Mouse (Mus musculus): ENCODE results near the gene Vamp5. TPM values are rescaled to one million over a fixed set of nuclear protein-coding genes. Genes with fewer than 3 reads are reported as not detected.

The Vamp5 gene
- polyA plus RNA-seq, 1 experiment from 2014 or later: 50.1 TPM

DNA sequence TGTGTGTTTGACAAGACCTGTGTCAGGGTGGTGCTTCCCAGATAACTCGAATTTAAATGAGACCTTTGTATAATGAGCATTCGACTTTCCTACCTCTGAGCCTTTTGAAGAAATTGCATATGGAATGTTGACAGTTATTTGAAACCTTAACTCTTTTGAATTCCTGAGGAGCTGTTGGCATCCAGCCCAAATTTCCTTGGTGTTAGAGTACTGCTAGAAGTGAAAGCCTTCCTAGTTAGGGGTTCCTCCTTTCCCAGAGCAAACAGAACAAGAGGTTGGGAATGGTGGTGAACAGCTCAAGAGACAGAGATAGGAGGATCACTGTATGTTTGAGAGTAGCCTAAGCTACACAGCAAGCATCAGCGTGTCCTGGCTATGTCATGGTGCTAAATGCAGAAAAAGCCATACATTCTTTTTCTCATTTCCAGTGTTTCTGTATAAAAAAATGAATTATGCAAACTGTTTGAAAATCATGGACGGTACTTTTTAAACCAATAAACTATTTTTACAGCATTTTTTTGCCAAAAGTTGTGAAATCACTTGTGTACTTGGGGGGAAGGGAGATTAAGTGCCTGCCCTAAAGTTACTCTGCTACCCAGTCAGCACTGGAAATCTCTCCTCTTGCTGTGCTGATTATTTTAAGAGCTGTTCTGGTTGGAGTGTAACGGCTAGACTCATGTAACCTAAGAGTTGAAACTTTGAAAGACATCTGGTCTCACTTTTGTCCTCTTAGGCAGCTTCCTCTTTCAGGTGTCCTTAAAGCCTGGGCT lies 27.4 kb downstream of the Vamp5 start:
- DNase-seq (ENCODE audit: low spot score) (no peak), ATAC-seq (replicated peaks; ENCODE audit: low FRiP score, low read depth) (no peak)
- Histone ChIP-seq H3K9ac (ENCODE audit: low read depth, low read length) (no peak overlapping the region), H3K27ac (no peak overlapping the region), H3K36me3 (ENCODE audit: insufficient read depth, low read length) (peaks cover 9% of the 10 kb centered on the region), H3K4me3 (replicated peaks; ENCODE audit: low read depth, low read length) (no peak overlapping the region), H3K9me3 (replicated peaks; ENCODE audit: low read length) (no peaks in the 10 kb centered on the region), H3K4me1 (replicated peaks; ENCODE audit: insufficient read depth, low read length) (peaks cover 6% of the 10 kb centered on the region; the same call in 1 of the 2 replicates), H3K4me2 (ENCODE audit: low read length) (no peak overlapping the region), H3K27me3 (ENCODE audit: insufficient read depth, low read length) (no peaks in the 10 kb centered on the region)
- TF ChIP-seq CTCF (IDR thresholded peaks at IDR 0.05; ENCODE audit: low read depth): no peak
- 70% methylated on average over 5 of the region's 5 CpGs for WGBS

DNA sequence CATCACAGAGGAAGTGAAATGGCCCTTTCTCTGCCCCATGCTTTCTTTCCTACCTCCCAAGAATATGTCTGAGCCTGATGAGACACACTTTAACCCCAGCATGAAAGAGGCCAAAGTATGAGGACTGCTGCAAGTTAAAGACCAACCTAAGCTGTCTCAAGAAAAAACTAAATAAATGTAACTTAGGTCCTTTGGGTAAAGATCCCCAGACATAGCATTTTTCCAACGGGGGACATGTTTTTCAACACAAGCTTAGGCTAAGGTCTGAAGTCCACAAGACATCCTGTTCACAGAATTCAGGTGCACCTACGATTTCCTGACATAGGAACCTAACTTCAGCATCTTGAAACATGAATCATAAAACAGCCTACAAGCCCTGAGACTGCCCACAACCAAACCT lies 30.1 kb downstream of the Vamp5 start:
- H3K27me3 ChIP-seq (ENCODE audit: insufficient read depth, low read length): no peaks in the 10 kb centered on the region
- peaks cover 7% of the 10 kb centered on the region; the same call in 1 of the 2 replicates for H3K4me1 ChIP-seq (replicated peaks; ENCODE audit: insufficient read depth, low read length)
- WGBS: 90% methylated on average over 2 of the region's 2 CpGs
- H3K4me2 ChIP-seq (ENCODE audit: low read length): no peak overlapping the region
- no peak overlapping the region for H3K9ac ChIP-seq (ENCODE audit: low read depth, low read length)
- peaks cover 9% of the 10 kb centered on the region for H3K36me3 ChIP-seq (ENCODE audit: insufficient read depth, low read length)
- H3K4me3 ChIP-seq (replicated peaks; ENCODE audit: low read depth, low read length): no peak overlapping the region
- H3K9me3 ChIP-seq (replicated peaks; ENCODE audit: low read length): no peaks in the 10 kb centered on the region
- H3K27ac ChIP-seq: 0 out of 2 replicates have a peak overlapping the region, but pooled peaks have one; percentile 6
- DNase-seq (ENCODE audit: low spot score) (no peak), ATAC-seq (replicated peaks; ENCODE audit: low FRiP score, low read depth) (no peak)
- TF ChIP-seq CTCF (IDR thresholded peaks at IDR 0.05; ENCODE audit: low read depth): no peak

DNA sequence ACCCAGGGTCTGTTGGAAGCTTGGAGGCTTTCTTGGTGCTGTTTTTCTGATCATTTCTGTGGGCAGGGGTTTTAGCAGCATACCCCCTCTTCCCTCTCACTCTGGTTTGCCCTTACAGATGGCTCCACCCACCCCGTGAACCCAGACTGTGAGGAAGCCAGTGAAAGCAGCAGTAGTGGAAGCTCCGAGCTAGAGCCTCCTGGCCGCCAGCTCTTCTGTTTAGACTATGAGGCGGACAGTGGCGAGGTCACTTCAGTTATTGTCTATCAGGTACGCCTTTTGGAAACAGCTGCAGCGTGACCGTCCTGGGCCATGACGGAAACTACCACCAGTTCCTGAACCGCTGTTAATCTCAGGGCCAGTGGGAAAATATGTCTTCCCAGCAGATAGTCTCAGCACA lies 31.9 kb downstream of the Vamp5 start:
- H3K4me3 ChIP-seq (replicated peaks; ENCODE audit: low read depth, low read length): peak overlapping the region; percentile 69; the same call in 1 of the 2 replicates
- no peak for DNase-seq (ENCODE audit: low spot score)
- ATAC-seq (replicated peaks; ENCODE audit: low FRiP score, low read depth): no peak
- H3K9me3 ChIP-seq (replicated peaks; ENCODE audit: low read length): no peaks in the 10 kb centered on the region
- H3K36me3 ChIP-seq (ENCODE audit: insufficient read depth, low read length): peaks cover 9% of the 10 kb centered on the region
- H3K9ac ChIP-seq (ENCODE audit: low read depth, low read length): no peak overlapping the region
- no peak overlapping the region for H3K27ac ChIP-seq
- WGBS: 74% methylated on average over 10 of the region's 10 CpGs
- no peaks in the 10 kb centered on the region for H3K27me3 ChIP-seq (ENCODE audit: insufficient read depth, low read length)
- H3K4me1 ChIP-seq (replicated peaks; ENCODE audit: insufficient read depth, low read length): peaks cover 15% of the 10 kb centered on the region
- H3K4me2 ChIP-seq (ENCODE audit: low read length): peak overlapping the region; percentile 80
- no peak for TF ChIP-seq CTCF (IDR thresholded peaks at IDR 0.05; ENCODE audit: low read depth)

- Histone ChIP-seq H3K9me3 (replicated peaks; ENCODE audit: low read length) (no peaks in the 10 kb centered on the region), H3K4me2 (ENCODE audit: low read length) (peak within 1 kb of the TSS; percentile 80), H3K36me3 (ENCODE audit: insufficient read depth, low read length) (peaks cover 9% of the 10 kb centered on the region), H3K27ac (peak within 1 kb of the TSS; percentile 94), H3K4me3 (replicated peaks; ENCODE audit: low read depth, low read length) (peak within 1 kb of the TSS; percentile 69), H3K27me3 (ENCODE audit: insufficient read depth, low read length) (no peaks in the 10 kb centered on the region), H3K9ac (ENCODE audit: low read depth, low read length) (peak within 1 kb of the TSS; percentile 80), H3K4me1 (replicated peaks; ENCODE audit: insufficient read depth, low read length) (peaks cover 15% of the 10 kb centered on the region)
- ATAC-seq (replicated peaks; ENCODE audit: low FRiP score, low read depth) (peak; percentile 60), DNase-seq (ENCODE audit: low spot score) (peak; percentile 84)
- TF ChIP-seq CTCF (IDR thresholded peaks at IDR 0.05; ENCODE audit: low read depth): peak; percentile 44; the same call in 1 of the 2 replicates
- WGBS: under 1% methylated on average over 71 of the region's 72 CpGs
Observed at GRCm38 (mm10) chr6:72347166-72347941, 32.9 kb downstream of the Vamp5 start, which contains the start of gene 0610030E20Rik. Gene 0610030E20Rik, plus strand, starts transcription at chr6:72347317.

GRCm38 (mm10) chr6:72346261-72346660 lies 34.0 kb downstream of the Vamp5 start:
- H3K27ac ChIP-seq: no peak overlapping the region
- no peak for ATAC-seq (replicated peaks; ENCODE audit: low FRiP score, low read depth)
- no peak for TF ChIP-seq CTCF (IDR thresholded peaks at IDR 0.05; ENCODE audit: low read depth)
- H3K9ac ChIP-seq (ENCODE audit: low read depth, low read length): no peak overlapping the region
- WGBS: 86% methylated on average over 4 of the region's 4 CpGs
- no peaks in the 10 kb centered on the region for H3K27me3 ChIP-seq (ENCODE audit: insufficient read depth, low read length)
- H3K4me2 ChIP-seq (ENCODE audit: low read length): no peak overlapping the region
- H3K9me3 ChIP-seq (replicated peaks; ENCODE audit: low read length): no peaks in the 10 kb centered on the region
- H3K4me1 ChIP-seq (replicated peaks; ENCODE audit: insufficient read depth, low read length): peaks cover 15% of the 10 kb centered on the region
- H3K4me3 ChIP-seq (replicated peaks; ENCODE audit: low read depth, low read length): no peak overlapping the region
- H3K36me3 ChIP-seq (ENCODE audit: insufficient read depth, low read length): peaks cover 9% of the 10 kb centered on the region
- DNase-seq (ENCODE audit: low spot score): no peak

GRCm38 (mm10) chr6:72345633-72346032 lies 34.6 kb downstream of the Vamp5 start:
- H3K9me3 ChIP-seq (replicated peaks; ENCODE audit: low read length): no peaks in the 10 kb centered on the region
- H3K9ac ChIP-seq (ENCODE audit: low read depth, low read length): 0 out of 2 replicates have a peak overlapping the region, but pooled peaks have one; percentile 86
- no peak for DNase-seq (ENCODE audit: low spot score)
- TF ChIP-seq CTCF (IDR thresholded peaks at IDR 0.05; ENCODE audit: low read depth): no peak
- H3K4me2 ChIP-seq (ENCODE audit: low read length): peak overlapping the region; percentile 82
- H3K36me3 ChIP-seq (ENCODE audit: insufficient read depth, low read length): peaks cover 7% of the 10 kb centered on the region
- H3K27me3 ChIP-seq (ENCODE audit: insufficient read depth, low read length): no peaks in the 10 kb centered on the region
- H3K27ac ChIP-seq: no peak overlapping the region
- peak overlapping the region; percentile 88; the same call in 1 of the 2 replicates for H3K4me3 ChIP-seq (replicated peaks; ENCODE audit: low read depth, low read length)
- H3K4me1 ChIP-seq (replicated peaks; ENCODE audit: insufficient read depth, low read length): peaks cover 15% of the 10 kb centered on the region
- ATAC-seq (replicated peaks; ENCODE audit: low FRiP score, low read depth): no peak
- 47% methylated on average over 6 of the region's 6 CpGs for WGBS
